Mouse (Mus musculus): Measurements from ENCODE around the gene Adamts13.
A peak's percentile ranks its signal among the peaks of the same experiment; 100 is the strongest.

The Adamts13 gene

GRCm38 (mm10) chr2:26973960-26974359 lies 744 bp downstream of the Adamts13 start:
- DNase-seq: no peak

GRCm38 (mm10) chr2:26980361-26980760 lies 7.1 kb downstream of the Adamts13 start:
- DNase-seq: no peak

DNA sequence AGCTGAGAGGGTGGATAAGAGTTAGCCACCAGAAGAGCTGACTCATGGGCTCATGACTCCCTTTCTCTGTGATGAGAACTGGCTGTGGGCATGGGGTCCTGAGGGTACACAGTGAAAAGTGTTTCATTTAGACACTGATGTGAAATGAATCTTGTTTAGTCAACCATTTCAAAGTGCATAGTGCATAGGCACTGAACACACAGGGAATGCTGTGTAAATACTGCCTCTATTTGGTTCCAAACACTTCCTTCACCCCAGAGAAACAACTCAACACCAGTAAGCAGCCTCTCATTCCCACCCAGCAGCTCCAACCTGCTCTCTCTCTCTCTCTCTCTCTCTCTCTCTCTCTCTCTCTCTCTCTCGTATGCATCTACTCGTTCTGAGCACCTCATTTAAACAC lies 11.0 kb downstream of the Adamts13 start:
- DNase-seq: no peak

DNA sequence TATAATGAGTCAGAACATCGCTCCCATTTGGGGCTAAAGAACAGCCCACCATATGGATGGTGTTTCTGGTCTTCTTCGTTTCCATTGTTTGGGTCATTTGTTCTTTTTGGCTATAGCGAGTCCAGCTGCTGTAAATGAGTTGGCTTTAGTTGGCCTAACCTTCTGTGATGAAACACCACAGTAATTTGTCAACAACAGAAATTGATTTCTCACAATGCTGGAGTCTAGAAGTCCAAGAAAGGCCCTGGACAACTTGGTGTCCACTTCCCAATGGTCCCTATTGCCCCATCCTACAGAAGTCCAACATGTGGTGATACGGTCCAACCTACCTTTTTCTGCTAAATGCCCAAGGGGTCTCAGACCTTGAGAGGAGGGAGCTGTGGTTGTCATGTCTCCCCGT lies 11.4 kb downstream of the Adamts13 start:
- DNase-seq: no peak

- DNase-seq: no peak
Observed at GRCm38 (mm10) chr2:26993936-26994335, 20.7 kb downstream of the Adamts13 start.

GRCm38 (mm10) chr2:26997498-26997897 lies 24.3 kb downstream of the Adamts13 start:
- no peak for DNase-seq

GRCm38 (mm10) chr2:26997993-26998392 lies 24.8 kb downstream of the Adamts13 start:
- no peak for DNase-seq

GRCm38 (mm10) chr2:27006255-27006654 lies 33.0 kb downstream of the Adamts13 start:
- DNase-seq: no peak

DNA sequence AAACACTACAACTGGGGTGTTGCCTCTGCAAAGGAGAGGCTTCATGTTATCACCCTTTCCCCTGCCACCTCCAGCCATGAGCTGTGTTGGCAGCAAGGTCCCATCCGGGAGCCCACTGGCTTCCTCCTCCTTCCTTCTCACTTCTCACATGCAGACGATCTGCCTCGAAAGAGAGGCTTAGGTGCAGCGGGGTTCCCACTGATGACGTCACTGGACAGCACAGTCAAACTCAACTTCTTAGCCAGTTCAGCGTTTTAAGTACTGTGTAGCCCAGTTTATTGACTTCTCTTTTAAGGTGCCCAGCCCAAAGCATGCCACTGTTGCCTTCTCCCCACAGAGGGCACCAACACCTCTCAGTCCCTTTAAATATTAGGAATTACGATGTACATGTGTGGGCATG lies 34.5 kb downstream of the Adamts13 start:
- DNase-seq: no peak

GRCm38 (mm10) chr2:27009714-27010244 lies 36.6 kb downstream of the Adamts13 start, which contains the start of gene Cacfd1:
Cacfd1 (plus strand) TSS chr2:27009926.
- DNase-seq: peak; percentile 89

DNA sequence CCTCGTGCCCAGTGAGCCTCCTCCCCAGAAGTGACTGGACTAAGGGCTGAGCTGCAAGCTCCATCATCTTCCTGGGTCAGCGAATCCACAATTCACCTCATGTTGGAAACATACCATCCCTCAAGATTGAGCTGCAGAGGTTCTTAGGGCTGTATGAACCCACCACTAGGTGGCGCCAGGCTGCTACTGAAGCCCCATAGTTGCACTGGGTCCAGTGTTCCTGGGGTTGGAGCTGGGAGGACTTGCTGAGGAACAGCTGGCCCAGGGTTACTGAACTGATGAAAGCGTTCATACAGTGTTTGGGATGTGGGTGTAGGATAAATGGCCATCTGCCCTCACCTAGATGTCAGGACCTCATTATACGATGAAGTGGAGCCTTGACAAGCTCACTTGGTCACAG lies 44.6 kb downstream of the Adamts13 start:
- peak; percentile 85 for DNase-seq

GRCm38 (mm10) chr2:27019530-27019929 lies 46.3 kb downstream of the Adamts13 start:
- no peak for DNase-seq

- DNase-seq: no peak
Observed at GRCm38 (mm10) chr2:27021103-27021502, 47.9 kb downstream of the Adamts13 start.

DNA sequence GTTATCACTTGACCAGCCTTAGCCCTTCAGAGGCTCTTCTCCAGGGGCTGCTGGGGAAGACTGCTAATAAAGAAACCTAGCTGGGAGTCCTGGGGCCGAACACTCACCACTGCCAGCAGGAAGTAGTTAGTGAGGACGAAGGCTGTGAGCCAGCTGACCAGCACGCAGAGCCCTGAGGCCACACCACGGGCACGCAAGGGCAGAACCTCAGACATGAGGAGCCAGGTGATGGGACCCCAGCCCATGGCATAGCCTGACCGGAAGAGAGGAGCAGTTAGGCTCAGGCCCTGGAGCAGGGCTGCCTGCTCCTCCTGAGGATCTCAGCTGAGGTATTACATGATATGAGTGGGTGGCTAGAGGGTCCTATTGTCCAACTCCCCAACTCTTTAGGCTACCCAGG lies 49.4 kb downstream of the Adamts13 start:
- no peak for DNase-seq

GRCm38 (mm10) chr2:27024136-27024535 lies 50.9 kb downstream of the Adamts13 start:
- no peak for DNase-seq

DNA sequence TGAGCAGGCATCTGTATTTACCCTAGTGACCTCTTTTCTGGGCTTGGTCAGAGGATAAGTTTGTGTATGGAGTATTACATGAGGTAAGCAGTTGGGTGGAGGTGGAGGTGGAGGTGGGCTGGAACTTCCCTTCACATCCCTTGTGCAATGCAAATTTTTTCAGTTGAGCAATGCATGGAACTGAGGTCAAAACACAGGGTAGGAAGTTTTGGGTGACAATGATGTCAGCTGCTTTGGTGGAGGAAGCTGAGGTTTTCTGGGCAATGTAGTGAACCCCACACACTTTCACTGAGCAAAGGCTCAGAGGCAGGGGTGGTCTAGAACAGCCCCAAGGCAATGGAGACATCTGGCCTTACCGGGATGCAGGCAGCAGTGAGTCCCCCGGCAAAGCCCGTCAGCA lies 52.3 kb downstream of the Adamts13 start:
- DNase-seq: peak; percentile 64

DNA sequence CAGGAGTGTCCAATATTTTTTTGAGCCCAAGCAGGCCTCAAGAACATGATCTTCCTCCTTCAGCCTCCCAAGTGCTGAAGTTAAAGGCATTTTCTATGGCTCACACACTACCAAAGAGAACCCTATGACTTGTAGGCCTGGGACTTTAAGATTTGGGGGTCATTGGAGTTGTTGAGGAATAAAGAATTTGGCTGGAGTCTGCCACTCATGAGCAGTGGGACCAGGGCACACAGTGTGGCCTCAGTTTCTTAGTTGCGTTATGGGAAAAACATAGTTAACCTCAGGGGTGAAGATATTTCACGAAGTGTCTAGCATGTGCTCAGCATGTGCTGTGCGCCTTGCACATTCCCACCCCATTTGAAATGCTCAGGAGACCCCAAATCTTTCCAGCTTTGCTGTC lies 53.1 kb downstream of the Adamts13 start:
- DNase-seq: no peak

DNA sequence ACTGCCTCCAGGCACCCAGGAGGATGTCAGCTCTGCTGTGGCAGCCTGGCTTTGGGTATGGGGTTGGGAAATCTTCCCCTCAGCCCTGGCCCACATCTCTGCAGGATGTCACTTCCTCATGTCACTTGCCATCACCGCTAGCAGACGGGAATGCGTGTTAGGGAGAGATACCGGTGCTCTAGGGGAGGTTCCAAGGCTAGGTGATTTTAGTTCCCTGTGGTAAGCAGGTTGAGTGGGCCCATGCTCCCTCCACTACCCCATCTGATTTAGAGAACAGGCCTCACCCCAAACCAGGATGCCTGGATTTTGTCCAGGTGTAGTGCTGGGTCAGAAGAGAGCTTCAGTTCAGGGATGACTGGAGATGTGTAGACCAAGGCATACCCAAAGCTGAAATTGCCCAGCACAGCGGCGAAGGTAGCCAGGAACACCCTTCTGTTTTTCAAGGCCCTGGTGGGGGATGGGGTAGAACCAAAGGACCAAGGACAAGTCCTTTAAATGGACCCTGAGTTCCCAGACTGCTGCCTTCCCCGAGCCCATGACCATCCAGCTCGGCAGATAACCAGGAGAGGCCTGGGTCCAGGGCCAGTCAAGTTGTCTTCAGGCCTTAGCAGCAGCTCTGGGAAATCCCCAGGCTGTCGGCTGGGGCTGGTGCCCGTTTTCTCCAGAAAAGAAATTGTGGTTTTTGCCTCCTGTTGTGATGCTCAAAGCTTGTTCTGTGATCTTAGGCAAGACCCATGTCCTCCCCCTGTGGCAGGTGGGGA lies 53.8 kb downstream of the Adamts13 start:
- no peak for DNase-seq

GRCm38 (mm10) chr2:27027618-27028436 lies 54.6 kb downstream of the Adamts13 start, which contains the start of gene Slc2a6:
Slc2a6 (minus strand) TSS chr2:27027998.
- peak; percentile 93 for DNase-seq

DNA sequence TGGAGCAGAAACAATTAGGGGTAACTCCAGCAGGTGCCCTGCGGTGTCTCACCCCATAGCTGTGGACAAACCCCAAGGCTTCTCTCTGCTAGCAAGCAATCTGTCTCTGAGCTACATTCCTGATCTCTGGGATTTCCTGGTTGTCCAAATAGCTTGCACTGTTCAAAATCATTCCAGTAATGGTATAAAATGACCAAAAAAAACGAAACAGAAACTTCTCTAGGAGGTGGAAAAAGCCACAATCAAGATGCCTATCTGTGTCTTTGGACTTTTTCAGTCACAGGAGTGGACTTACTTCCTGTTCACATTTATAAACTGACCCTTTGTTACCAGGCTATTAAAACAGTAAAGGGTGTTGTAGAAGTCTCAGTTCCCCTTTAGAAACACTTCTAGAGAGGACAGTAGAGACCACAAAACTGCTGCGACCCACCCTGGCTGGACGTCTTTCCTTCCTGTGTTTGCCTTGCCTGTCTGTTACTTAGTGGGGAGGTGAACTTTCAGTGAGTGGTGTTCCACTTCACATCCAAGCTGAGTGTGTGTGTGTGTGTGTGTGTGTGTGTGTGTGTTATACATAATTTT lies 55.3 kb downstream of the Adamts13 start:
- DNase-seq: peak; percentile 56

- DNase-seq: no peak
Observed at GRCm38 (mm10) chr2:27032361-27032760, 59.1 kb downstream of the Adamts13 start.

DNA sequence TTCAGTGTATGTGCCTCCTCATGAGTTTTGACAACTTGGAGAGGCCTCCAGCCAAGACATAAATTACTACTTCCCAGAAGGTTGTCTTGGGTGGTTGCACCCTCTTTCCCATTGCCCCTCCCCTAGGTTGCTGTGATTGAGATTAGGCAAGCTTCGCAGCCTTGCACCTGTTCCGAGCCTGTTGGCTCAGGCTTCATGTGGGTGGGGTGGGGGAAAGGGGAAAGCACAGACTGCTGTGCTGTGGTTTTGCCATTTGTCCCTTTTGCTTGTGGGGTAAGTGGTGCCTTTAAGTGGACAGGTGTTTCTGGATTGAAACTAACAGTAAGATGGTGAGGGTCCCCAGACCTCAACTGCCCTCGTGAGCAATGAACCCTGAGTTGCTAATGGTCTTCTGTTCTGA lies 62.8 kb downstream of the Adamts13 start:
- DNase-seq: no peak

GRCm38 (mm10) chr2:27037008-27037407 lies 63.8 kb downstream of the Adamts13 start:
- no peak for DNase-seq
